Mouse (Mus musculus) bone marrow, adult 2 months (tissue): Measurements from ENCODE around the gene Matn1. TPM values are rescaled to one million over a fixed set of nuclear protein-coding genes. Genes with fewer than 3 reads are reported as not detected.
A peak's percentile ranks its signal among the peaks of the same experiment; 100 is the strongest.

ENCODE experiments used
- H3K27ac ChIP-seq: fragments of 200-500 bp; 2 replicates; pipeline ENCODE4 v1.5.1; 2012; ENCODE audit warnings: low read depth, mild to moderate bottlenecking, control low read depth, inconsistent platforms, low read length; ENCODE audit not compliant: control insufficient read depth, poor library complexity, insufficient read depth
- H3K4me1 ChIP-seq: fragments of 200-500 bp; 2 replicates; pipeline ENCODE4 v1.6.1; 2011; ENCODE audit warnings: low read length; ENCODE audit not compliant: control insufficient read depth, insufficient read depth
- H3K4me3 ChIP-seq: fragments of 200-500 bp; replicated peaks from 2 replicates; pipeline ENCODE3; 2011; ENCODE audit warnings: mild to moderate bottlenecking, low read depth, low read length, control low read depth; ENCODE audit not compliant: control insufficient read depth
- CTCF ChIP-seq: fragments of 200-500 bp; IDR thresholded peaks from 2 replicates; pipeline ENCODE4 v1.5.1; 2011; ENCODE audit warnings: low read length, control low read depth; ENCODE audit not compliant: control insufficient read depth, insufficient read depth
- POLR2A ChIP-seq: fragments of 200-500 bp; IDR thresholded peaks from 2 replicates; pipeline ENCODE4 v1.6.1; 2011; ENCODE audit warnings: low read depth, mild to moderate bottlenecking, control low read depth, low read length, borderline replicate concordance; ENCODE audit not compliant: control insufficient read depth
- WGBS: fragments of 180-500 bp; shearing (Covaris S2); methylation state at CpG from one replicate; pipeline ENCODE4 v1.1.7; 2018; 5-methylcytosine and 5-hydroxymethylcytosine counted together
- polyA plus RNA-seq: library from polyadenylated mRNA; stranded (reverse); fragments of >200 nt; gene quantifications from 2 replicates; pipeline ENCODE4 v1.2.4, GENCODE M21; 2011; ENCODE audit warnings: low replicate concordance; ENCODE audit not compliant: missing spikeins, insufficient read depth, insufficient read length

The Matn1 gene
- polyA plus RNA-seq, 1 experiment, result not detected

GRCm38 (mm10) chr4:130920951-130921693 lies 23.1 kb upstream of the Matn1 start:
- Histone ChIP-seq H3K27ac (peak overlapping the region; percentile 77), H3K4me3 (no peak overlapping the region), H3K4me1 (peaks cover 18% of the 10 kb centered on the region)
- TF ChIP-seq POLR2A (0 out of 2 replicates have a peak, but pooled peaks have one; percentile 20), CTCF (no peak)
- 5% methylated on average over 12 of the region's 12 CpGs for WGBS

GRCm38 (mm10) chr4:130921986-130922385 lies 22.2 kb upstream of the Matn1 start:
- no peak overlapping the region for H3K27ac ChIP-seq
- WGBS, result 31% methylated on average over 10 of the region's 10 CpGs
- H3K4me3 ChIP-seq, result no peak overlapping the region
- H3K4me1 ChIP-seq, result peaks cover 18% of the 10 kb centered on the region
- TF ChIP-seq POLR2A (no peak), CTCF (no peak)

GRCm38 (mm10) chr4:130926274-130926673 lies 17.9 kb upstream of the Matn1 start:
- Histone ChIP-seq H3K4me3 (no peak overlapping the region), H3K4me1 (peaks cover 4% of the 10 kb centered on the region; the same call in 1 of the 2 replicates), H3K27ac (no peak overlapping the region)
- WGBS, result 58% methylated on average over 6 of the region's 6 CpGs
- no peak for TF ChIP-seq CTCF
- no peak for TF ChIP-seq POLR2A

GRCm38 (mm10) chr4:130927821-130928220 lies 16.4 kb upstream of the Matn1 start:
- H3K4me1 ChIP-seq, result no peaks in the 10 kb centered on the region
- no peak overlapping the region for H3K4me3 ChIP-seq
- no peak overlapping the region for H3K27ac ChIP-seq
- WGBS, result 87% methylated on average over 12 of the region's 12 CpGs
- no peak for TF ChIP-seq POLR2A

- Histone ChIP-seq H3K27ac (no peak overlapping the region), H3K4me1 (no peaks in the 10 kb centered on the region; the same call in 1 of the 2 replicates), H3K4me3 (no peak overlapping the region)
- WGBS, result 40% methylated on average over 14 of the region's 14 CpGs
- TF ChIP-seq POLR2A (no peak), CTCF (no peak)
These were observed 1.5 kb upstream of the Matn1 start for GRCm38 (mm10) chr4:130942644-130943043.

GRCm38 (mm10) chr4:130944779-130945178 lies 594 bp downstream of the Matn1 start:
- TF ChIP-seq CTCF (no peak), POLR2A (no peak)
- WGBS, result 34% methylated on average over 7 of the region's 7 CpGs
- Histone ChIP-seq H3K4me3 (no peak overlapping the region), H3K4me1 (no peaks in the 10 kb centered on the region; the same call in 1 of the 2 replicates), H3K27ac (no peak overlapping the region)

GRCm38 (mm10) chr4:130947094-130947647 lies 3.0 kb downstream of the Matn1 start:
- 28% methylated on average over 13 of the region's 13 CpGs for WGBS
- TF ChIP-seq CTCF (peak; percentile 60), POLR2A (no peak)
- no peak overlapping the region for H3K4me3 ChIP-seq
- H3K27ac ChIP-seq, result no peak overlapping the region
- H3K4me1 ChIP-seq, result no peaks in the 10 kb centered on the region; the same call in 1 of the 2 replicates

- TF ChIP-seq CTCF, result no peak
- TF ChIP-seq POLR2A, result no peak
- WGBS, result 77% methylated on average over 35 of the region's 35 CpGs
- H3K4me3 ChIP-seq, result no peak overlapping the region
- H3K27ac ChIP-seq, result no peak overlapping the region
- H3K4me1 ChIP-seq, result no peaks in the 10 kb centered on the region; the same call in 1 of the 2 replicates
These were observed 5.7 kb downstream of the Matn1 start for GRCm38 (mm10) chr4:130949821-130950384.
